Mouse (Mus musculus) CD4-positive, CD25-positive, alpha-beta regulatory T cell, adult 2 months (primary cell): ENCODE results near the gene St3gal3.

ENCODE experiments used
- DNase-seq: peaks from one replicate; pipeline ENCODE4 v3.0.0-alpha.2; 2012; ENCODE audit warnings: low read depth, low spot score

St3gal3 gene

GRCm38 (mm10) chr4:118022406-118022805 is 112.3 kb downstream of the St3gal3 start:
- DNase-seq, result no peak

DNA sequence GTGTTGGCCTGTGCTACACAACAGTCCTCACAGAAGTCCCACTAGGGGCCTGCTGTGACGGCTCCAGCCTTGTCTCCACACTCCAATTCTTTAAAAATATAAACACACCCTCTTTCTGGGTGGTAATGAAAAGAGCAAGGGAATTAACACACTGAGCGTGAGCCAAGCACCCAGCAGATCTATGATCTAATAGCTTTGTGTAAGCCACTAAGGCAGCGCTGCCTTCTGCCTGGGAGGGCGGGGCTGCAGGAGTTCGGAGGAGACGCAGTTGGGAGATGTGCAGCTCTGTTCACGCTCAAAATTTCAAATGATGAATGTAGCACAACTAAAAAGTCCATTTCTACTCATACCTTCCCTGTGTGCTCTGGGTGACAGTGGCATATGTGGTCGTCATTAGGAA is 115.1 kb downstream of the St3gal3 start:
- DNase-seq, result no peak

DNA sequence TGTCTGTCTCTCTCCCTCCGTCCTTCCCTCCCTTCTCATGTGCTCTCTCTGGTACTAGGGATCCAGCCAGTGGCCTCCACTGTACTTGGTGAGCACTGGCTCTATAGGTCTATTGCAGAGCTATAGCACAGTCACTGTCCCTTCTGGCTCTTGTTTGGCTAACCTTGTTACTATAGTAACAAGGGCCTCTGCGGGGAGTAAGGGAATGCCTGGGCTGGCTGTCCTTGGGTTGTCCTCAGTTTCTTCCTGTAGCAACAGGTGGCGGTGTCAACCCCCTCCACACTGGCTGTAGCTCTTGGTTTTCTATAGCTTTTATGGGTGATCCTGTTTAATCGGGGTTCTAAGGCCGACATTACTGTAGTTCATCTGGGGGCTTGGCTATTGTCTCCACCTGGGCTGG is 115.5 kb downstream of the St3gal3 start:
- no peak for DNase-seq

DNA sequence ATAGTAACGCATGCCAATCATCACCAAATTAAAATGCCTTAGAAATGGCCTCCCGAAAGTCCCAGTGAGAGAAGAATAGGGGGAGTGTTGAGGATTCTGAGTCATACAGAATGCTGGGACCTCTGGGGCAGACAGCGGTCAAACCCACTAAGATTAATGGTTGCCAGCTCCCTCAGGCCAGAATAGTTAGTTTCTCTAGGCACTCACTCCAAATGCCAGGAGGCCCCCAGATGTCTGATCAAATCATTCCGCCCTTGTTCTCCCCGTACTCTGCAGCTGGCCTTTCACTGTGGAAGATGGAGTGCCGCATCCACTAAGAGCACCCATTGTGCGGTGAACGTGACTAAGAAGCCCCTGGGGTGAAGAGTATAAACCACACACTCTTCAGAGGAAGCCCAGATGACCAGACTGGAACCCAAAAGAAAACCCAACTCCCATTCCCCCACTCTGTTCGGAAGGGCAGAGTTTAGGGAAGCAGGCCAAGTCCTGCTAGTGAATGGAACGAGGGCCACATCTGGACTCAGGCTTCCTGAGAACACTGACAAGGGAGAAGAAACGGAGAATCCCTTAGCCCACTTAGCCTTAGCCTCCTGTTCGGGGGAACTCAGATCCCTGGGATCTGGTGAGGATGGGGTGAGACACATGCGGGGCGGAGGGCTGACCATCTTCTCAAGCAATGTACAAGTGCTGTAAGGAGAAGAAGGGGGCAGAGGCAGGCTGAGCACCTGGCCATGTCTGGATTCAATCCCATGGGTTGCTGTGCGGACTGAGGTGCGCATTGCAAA is 117.5 kb downstream of the St3gal3 start:
- DNase-seq, result no peak

DNA sequence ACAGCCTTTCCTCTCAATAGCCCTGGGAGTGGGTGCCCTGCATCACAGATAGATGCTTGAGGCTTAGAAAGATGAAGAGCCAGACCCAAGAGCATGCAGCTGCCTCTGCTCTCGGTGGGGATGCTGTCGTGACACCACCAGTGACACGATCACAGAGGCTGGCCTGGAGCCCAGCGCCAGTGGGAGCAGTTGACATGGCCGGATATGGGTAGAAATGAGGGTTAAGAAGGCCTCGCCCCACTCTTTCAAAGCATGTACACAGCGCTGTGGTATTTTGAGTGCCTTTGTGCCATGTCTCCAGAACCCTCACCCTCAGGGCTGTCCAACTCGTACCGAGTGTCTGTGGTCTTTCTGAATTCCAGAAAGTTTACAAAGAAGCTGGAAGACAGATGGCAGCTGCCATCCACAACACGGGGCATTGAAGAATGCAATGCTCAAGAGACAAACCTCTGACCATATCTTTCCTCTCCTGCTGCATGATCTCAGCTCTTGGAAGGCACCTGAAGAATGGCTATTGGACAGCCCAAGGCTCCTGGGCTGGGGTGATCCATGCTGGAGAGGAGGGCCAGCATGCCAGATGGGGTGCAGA is 118.3 kb downstream of the St3gal3 start:
- DNase-seq, result no peak

- no peak for DNase-seq
Observed at GRCm38 (mm10) chr4:118015636-118016035, 119.1 kb downstream of the St3gal3 start.

GRCm38 (mm10) chr4:118015126-118015525 is 119.6 kb downstream of the St3gal3 start:
- no peak for DNase-seq

- DNase-seq, result no peak
Observed at GRCm38 (mm10) chr4:118010661-118011173, 124.0 kb downstream of the St3gal3 start.

GRCm38 (mm10) chr4:118008433-118009033 is 126.2 kb downstream of the St3gal3 start:
- no peak for DNase-seq

DNA sequence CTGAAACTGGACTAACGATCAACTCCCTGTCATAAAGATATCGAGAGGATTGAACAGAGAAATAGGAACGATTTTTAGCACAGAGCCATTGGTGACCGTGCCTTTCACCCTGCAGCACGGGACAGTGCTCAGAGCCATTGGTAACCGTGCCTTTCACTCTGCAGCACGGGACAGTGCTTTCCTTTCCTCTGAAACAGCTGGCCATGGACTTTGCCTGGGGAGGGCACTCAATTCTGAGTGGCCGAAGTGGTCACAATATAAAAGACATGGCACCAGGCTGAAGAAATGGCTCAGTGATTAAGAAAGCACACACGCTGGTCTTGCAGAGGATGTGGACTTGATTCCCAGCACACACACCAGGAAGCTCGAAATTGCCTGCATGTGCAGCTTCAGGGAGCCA is 133.4 kb downstream of the St3gal3 start:
- no peak for DNase-seq

- no peak for DNase-seq
Observed at GRCm38 (mm10) chr4:118000605-118001208, 134.0 kb downstream of the St3gal3 start.

DNA sequence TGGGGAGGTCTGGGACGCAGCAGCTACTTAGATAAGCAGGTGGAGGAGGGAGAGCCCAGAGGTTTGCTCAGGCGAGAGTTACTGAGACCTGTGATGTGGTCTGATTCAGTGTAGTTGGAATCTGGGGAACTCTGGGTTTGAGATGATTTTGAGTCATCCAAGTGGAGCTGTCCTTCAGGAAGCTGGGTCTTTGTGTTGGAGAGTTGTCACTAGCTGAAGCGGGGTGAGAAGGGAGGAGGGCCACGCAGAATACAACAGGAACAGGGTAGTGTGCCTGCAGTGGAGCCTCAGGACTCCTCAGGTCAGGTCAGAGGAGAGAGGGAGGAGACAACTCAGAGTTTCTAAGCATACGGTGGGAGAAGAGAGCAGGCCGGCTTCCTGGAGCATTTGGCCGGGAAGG is 134.8 kb downstream of the St3gal3 start:
- no peak for DNase-seq

GRCm38 (mm10) chr4:117997381-117998269 is 137.1 kb downstream of the St3gal3 start:
- no peak for DNase-seq

- no peak for DNase-seq
Observed at GRCm38 (mm10) chr4:117996701-117997100, 138.0 kb downstream of the St3gal3 start.

DNA sequence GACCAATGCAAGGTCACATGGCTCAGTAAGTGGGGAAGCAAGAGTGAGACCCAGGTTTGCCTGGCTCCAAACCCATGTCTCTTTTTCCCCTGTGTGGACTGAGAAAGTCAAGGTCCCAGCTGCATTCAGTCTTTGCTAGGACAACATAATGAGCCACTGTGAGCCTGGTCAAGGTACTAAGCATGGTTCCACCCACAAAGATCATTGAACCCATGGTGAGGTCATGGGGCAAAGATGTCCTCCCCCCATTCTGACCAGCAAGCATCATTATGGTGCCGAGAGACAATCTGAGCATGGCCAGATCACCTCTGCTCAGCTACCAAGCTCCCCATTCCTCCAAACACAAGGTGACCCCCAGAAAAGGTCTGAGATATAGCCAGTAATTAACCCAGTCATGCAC is 139.3 kb downstream of the St3gal3 start:
- no peak for DNase-seq

DNA sequence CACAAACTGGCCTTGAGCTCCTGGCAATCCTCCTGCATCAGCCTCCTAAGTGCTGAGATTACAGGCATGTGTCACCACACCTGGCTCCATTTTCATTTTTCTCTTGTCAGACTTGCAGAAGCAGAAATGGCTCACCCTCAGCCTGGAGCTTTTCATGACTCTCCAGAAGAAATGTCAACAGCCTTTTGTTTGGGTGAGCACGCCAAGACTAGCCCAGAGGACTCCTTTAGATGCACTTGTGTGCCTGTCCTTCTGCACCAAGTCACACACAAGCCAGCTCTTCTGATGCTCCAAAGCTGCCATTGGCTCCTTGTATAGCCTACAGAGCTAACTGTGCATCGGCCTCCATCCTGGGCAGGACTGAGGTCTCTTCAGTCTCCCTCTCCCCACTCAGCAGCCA is 141.3 kb downstream of the St3gal3 start:
- no peak for DNase-seq

DNA sequence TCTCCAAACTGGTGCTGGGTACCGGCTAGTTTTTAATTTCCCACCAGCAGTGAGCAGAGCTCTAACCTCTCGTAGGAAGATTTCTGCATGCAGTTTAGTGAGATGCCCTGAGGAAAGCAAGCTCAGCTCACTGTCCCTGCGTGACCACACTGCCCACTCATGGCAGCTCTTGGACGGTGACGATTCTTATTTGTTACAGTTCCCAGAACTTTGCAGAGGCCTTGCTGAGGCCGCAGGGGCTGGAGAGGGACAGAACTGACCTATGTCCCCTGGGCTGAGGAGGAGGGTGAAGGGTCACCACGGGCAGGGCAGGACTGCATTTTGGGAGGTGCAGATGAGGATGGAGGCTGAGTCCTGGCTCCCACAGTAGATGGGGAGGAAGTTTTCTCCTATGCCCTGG is 141.8 kb downstream of the St3gal3 start:
- no peak for DNase-seq

- no peak for DNase-seq
Observed at GRCm38 (mm10) chr4:117992036-117992435, 142.7 kb downstream of the St3gal3 start.

DNA sequence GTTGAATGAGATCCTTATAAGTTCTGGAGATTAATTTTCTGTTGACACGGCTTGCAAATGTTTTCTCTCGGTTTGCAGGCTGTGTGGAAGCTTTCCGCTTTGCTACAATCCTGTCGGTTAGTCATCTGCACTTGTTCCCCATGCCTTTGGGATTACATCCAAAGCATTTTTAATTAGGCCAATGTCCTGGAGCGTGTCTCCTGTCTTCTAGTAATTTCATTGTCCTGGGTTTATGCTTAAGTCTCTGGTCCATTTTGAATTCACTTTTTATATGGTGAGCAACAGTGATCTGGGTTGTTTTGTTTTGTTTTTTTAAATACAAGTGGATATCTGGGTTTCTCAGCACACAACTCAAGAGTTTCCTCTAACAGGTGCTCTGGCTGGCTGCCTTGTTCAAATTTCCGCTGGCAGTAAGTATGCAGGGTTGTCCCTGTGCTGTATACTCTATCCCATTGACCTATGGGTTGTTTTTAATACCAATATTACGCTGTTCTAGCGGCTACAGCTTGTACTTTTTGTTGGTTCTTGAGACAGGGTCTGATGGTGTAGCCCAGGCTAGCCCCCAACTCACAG is 143.6 kb downstream of the St3gal3 start:
- DNase-seq, result no peak

DNA sequence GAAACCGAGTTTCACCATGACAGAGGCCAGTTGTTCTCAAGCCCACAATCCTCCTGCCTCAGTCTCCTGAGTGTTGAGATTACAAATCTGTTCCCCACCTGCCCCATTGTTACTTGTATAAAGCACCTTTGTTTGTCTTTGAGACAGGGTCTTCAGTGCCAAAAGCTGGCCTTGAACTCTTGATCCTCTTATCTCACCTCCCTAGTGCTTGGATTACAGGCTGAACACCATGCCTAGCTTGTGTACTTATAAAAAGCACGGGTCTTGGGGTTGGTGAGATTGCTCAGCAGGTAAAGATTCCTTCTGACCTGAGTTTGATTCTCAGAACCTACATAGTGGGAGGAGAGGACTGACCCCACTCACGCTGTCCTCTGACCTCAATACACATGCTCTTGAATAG is 144.1 kb downstream of the St3gal3 start:
- DNase-seq, result no peak

- DNase-seq, result no peak
Observed at GRCm38 (mm10) chr4:117989801-117990200, 144.9 kb downstream of the St3gal3 start.
